Mouse (Mus musculus): ENCODE results near the gene Srek1ip1. TPM values are rescaled to one million over a fixed set of nuclear protein-coding genes. Genes with fewer than 3 reads are reported as not detected.

The Srek1ip1 gene
- 9.7 and 10.0 TPM in 2 replicates for total RNA-seq (2023)

GRCm38 (mm10) chr13:104792184-104792583 lies at the start of gene Srek1ip1:
Gene Srek1ip1 (plus strand): TSS chr13:104792484.

GRCm38 (mm10) chr13:104816635-104817571 lies 24.6 kb downstream of the Srek1ip1 start, which contains the start of gene Cwc27:
Gene Cwc27 (minus strand): TSS chr13:104817142.

GRCm38 (mm10) chr13:104863127-104863979 lies 71.1 kb downstream of the Srek1ip1 start, which contains the start of gene Shisal2b:
Gene Shisal2b (minus strand): TSS chr13:104863893.

Other genes starting within 250 kb of the Srek1ip1 start
- 12.5 and 23.5 TPM in 2 replicates for gene Cwc27, start 24.7 kb downstream of the Srek1ip1 start, total RNA-seq (2023)
- not detected in 2 replicates for gene Shisal2b, start 71.4 kb downstream of the Srek1ip1 start, total RNA-seq (2023)